Mouse (Mus musculus) embryonic facial prominence, embryonic 15.5 days (tissue): ENCODE measurements at regions not wholly inside any gene's neighbourhood (a gene's known extent, or its start where the extent isn't known, plus 50 kb on each side); places are given as distances from the start of the nearest gene placed in this dataset.

ENCODE experiments used
- ATAC-seq: fragments of 200-750 bp; cut with Nextera tagmentation; 2 replicates; pipeline ENCODE4 v1.8.0; 2017; ENCODE audit warnings: low read depth, moderate TSS enrichment; ENCODE audit not compliant: insufficient number of reproducible peaks, low FRiP score, low TSS enrichment
- H3K27ac ChIP-seq: fragments of 300-500 bp; sonication (generic); replicated peaks from 2 replicates; pipeline ENCODE4 v1.5.1; 2015; ENCODE audit warnings: mild to moderate bottlenecking, inconsistent platforms
- H3K27me3 ChIP-seq: fragments of 300-500 bp; sonication (generic); 2 replicates; pipeline ENCODE4 v1.6.1; 2015; ENCODE audit warnings: inconsistent platforms
- H3K36me3 ChIP-seq: fragments of 300-500 bp; sonication (generic); 2 replicates; pipeline ENCODE4 v1.6.1; 2015; ENCODE audit warnings: mild to moderate bottlenecking, inconsistent platforms
- H3K4me1 ChIP-seq: fragments of 300-500 bp; sonication (generic); 2 replicates; pipeline ENCODE4 v1.6.1; 2015; ENCODE audit warnings: inconsistent platforms
- H3K4me2 ChIP-seq: fragments of 300-500 bp; sonication (generic); replicated peaks from 2 replicates; pipeline ENCODE4 v1.6.1; 2015; ENCODE audit warnings: mild to moderate bottlenecking, inconsistent platforms
- H3K4me3 ChIP-seq: fragments of 300-500 bp; sonication (generic); replicated peaks from 2 replicates; pipeline ENCODE4 v1.5.1; 2015; ENCODE audit warnings: mild to moderate bottlenecking, inconsistent platforms
- H3K9ac ChIP-seq: fragments of 300-500 bp; sonication (generic); 2 replicates; pipeline ENCODE4 v1.6.1; 2015; ENCODE audit warnings: inconsistent platforms
- H3K9me3 ChIP-seq: fragments of 300-500 bp; sonication (generic); replicated peaks from 2 replicates; pipeline ENCODE4 v1.6.1; 2016; ENCODE audit warnings: inconsistent platforms
- WGBS: fragments of 180-500 bp; shearing (Covaris S2); methylation state at CpG from one replicate; pipeline ENCODE4 v1.1.7; 2015; 5-methylcytosine and 5-hydroxymethylcytosine counted together

GRCm38 (mm10) chr12:29167922-29168321, 360.3 kb upstream of the Myt1l start:
- WGBS: 72% methylated on average over 6 of the region's 6 CpGs
- H3K36me3 ChIP-seq: no peaks in the 10 kb centered on the region
- no peak overlapping the region for H3K4me2 ChIP-seq
- H3K27ac ChIP-seq: no peak overlapping the region
- no peaks in the 10 kb centered on the region for H3K4me1 ChIP-seq
- no peaks in the 10 kb centered on the region for H3K9me3 ChIP-seq
- no peak overlapping the region for H3K9ac ChIP-seq
- H3K4me3 ChIP-seq: no peak overlapping the region
- no peak for ATAC-seq
- no peaks in the 10 kb centered on the region for H3K27me3 ChIP-seq

DNA sequence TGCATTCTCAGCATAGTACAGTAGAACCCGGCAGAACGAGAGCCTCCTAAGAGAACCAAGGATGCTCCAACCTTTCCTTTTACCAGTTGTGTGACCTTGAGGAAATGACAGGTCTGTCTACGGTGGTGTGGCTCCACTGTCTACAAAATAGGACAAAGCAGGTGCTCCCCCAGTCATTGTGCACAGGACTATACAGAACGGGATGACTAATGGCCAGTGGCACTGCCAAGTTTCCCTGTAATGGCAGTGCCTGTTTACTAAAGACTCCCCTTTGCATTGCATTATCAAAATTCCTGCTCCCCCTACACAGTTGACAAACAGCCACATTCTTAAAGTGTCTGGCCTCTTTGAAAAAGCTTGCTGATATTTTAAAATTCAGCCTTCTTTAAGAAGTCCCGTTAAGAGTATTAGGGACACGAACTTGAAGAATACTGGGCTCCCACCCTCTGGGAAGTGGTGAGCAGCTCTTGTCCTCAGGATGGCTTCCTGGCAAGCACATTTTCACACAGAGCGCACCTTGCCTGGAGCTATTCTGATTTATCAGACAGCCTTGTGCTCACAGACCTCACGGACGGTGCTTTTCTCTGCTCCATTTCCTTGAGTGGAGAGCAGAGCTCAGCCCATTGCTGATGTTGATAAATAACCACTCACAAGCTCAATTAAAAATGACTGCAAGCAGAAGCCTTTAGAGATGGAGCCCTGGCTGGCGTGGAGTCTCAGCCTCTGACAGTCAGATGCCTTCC, 352.3 kb upstream of the Myt1l start:
- no peak for ATAC-seq
- H3K9me3 ChIP-seq: no peaks in the 10 kb centered on the region
- H3K27ac ChIP-seq: no peak overlapping the region
- H3K27me3 ChIP-seq: no peaks in the 10 kb centered on the region
- no peak overlapping the region for H3K9ac ChIP-seq
- no peaks in the 10 kb centered on the region for H3K36me3 ChIP-seq
- 64% methylated on average over 10 of the region's 10 CpGs for WGBS
- H3K4me1 ChIP-seq: no peaks in the 10 kb centered on the region
- H3K4me2 ChIP-seq: no peak overlapping the region
- no peak overlapping the region for H3K4me3 ChIP-seq

GRCm38 (mm10) chr12:29177145-29177544, 351.0 kb upstream of the Myt1l start:
- Histone ChIP-seq H3K4me3 (no peak overlapping the region), H3K27ac (no peak overlapping the region), H3K9me3 (no peaks in the 10 kb centered on the region), H3K4me1 (no peaks in the 10 kb centered on the region), H3K27me3 (no peaks in the 10 kb centered on the region), H3K4me2 (no peak overlapping the region), H3K9ac (no peak overlapping the region), H3K36me3 (no peaks in the 10 kb centered on the region)
- 90% methylated on average over 12 of the region's 12 CpGs for WGBS
- ATAC-seq: no peak

- no peak overlapping the region for H3K4me3 ChIP-seq
- WGBS: 76% methylated on average over 14 of the region's 14 CpGs
- H3K27ac ChIP-seq: no peak overlapping the region
- no peaks in the 10 kb centered on the region for H3K36me3 ChIP-seq
- no peaks in the 10 kb centered on the region for H3K9me3 ChIP-seq
- H3K4me1 ChIP-seq: no peaks in the 10 kb centered on the region
- no peak overlapping the region for H3K4me2 ChIP-seq
- no peak for ATAC-seq
- H3K27me3 ChIP-seq: no peaks in the 10 kb centered on the region
- no peak overlapping the region for H3K9ac ChIP-seq
These were observed 349.9 kb upstream of the Myt1l start for GRCm38 (mm10) chr12:29178168-29178895.

DNA sequence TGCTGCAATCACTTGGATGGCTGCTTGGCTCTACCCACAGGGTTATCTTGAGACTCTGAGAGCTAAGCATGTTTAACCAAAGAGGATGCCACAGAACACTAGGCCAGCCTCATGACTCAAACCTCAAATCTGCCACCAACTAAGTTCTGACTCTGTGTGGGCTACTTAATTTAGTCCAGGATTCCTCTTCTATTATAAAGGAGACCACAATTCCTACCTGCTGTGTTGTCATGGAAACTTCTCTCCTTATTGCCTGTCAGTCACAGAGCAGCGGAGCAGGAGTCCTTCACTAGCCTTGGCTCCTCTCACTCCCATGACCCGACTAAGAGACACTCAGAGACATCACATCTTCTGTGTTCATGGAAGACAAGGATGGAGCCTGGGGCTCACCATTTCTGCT, 348.8 kb upstream of the Myt1l start:
- Histone ChIP-seq H3K36me3 (no peaks in the 10 kb centered on the region), H3K9ac (no peak overlapping the region), H3K4me3 (no peak overlapping the region), H3K4me1 (no peaks in the 10 kb centered on the region), H3K27ac (no peak overlapping the region), H3K27me3 (no peaks in the 10 kb centered on the region), H3K4me2 (no peak overlapping the region), H3K9me3 (no peaks in the 10 kb centered on the region)
- no peak for ATAC-seq
- 57% methylated on average over 2 of the region's 2 CpGs for WGBS

GRCm38 (mm10) chr12:29180576-29180975, 347.6 kb upstream of the Myt1l start:
- Histone ChIP-seq H3K27me3 (no peaks in the 10 kb centered on the region), H3K4me3 (no peak overlapping the region), H3K9ac (no peak overlapping the region), H3K4me2 (no peak overlapping the region), H3K36me3 (no peaks in the 10 kb centered on the region), H3K4me1 (no peaks in the 10 kb centered on the region), H3K9me3 (no peaks in the 10 kb centered on the region), H3K27ac (no peak overlapping the region)
- 82% methylated on average over 1 of the region's 1 CpGs for WGBS
- ATAC-seq: no peak

DNA sequence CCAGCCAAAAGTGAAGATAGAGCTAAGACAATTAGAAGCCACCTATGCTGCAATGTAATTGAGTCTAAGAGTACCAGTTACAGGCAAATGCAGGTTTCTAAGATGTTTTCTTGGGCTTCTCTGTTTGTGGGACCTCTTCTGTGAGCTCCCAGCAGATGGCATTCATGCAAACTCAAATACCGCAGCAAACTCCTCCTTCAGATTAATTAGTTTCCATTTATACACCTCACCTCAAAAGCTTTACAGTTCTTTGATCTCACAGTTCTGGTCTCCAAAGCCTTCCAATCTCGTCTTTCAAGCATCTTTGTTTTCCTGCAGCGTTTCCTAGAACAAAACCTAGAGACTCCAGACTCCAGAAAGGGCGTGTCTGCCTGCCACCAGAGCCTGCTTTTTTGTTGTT, 340.6 kb upstream of the Myt1l start:
- Histone ChIP-seq H3K4me2 (no peak overlapping the region), H3K9me3 (no peaks in the 10 kb centered on the region), H3K27ac (no peak overlapping the region), H3K9ac (no peak overlapping the region), H3K4me3 (no peak overlapping the region), H3K4me1 (no peaks in the 10 kb centered on the region), H3K36me3 (no peaks in the 10 kb centered on the region), H3K27me3 (no peaks in the 10 kb centered on the region)
- WGBS: 39% methylated on average over 4 of the region's 4 CpGs
- ATAC-seq: no peak

DNA sequence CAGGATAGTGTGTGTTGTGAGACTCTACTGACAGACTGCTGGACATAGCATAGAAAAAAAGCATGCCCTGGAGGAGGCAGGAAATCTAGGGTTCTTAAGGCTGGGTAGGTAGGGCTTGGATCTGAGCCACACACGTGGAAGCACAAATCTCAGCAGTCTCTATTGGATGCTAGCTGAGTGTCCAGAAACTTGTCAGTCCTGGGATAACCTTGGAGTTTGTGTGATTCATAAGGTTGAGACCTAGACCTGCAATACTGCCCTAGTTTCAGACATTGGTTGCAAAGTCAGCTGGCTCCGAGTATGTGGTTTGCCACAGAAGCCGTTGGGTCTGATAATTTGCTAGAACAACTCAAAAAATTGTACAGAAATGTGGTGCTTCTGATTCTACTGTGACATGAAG, 335.8 kb upstream of the Myt1l start:
- Histone ChIP-seq H3K4me2 (no peak overlapping the region), H3K27ac (no peak overlapping the region), H3K9me3 (no peaks in the 10 kb centered on the region), H3K4me1 (no peaks in the 10 kb centered on the region), H3K4me3 (no peak overlapping the region), H3K27me3 (no peaks in the 10 kb centered on the region), H3K36me3 (no peaks in the 10 kb centered on the region), H3K9ac (no peak overlapping the region)
- ATAC-seq: no peak
- 68% methylated on average over 3 of the region's 3 CpGs for WGBS

GRCm38 (mm10) chr12:29211946-29212345, 316.2 kb upstream of the Myt1l start:
- no peak for ATAC-seq
- Histone ChIP-seq H3K27ac (no peak overlapping the region), H3K4me3 (no peak overlapping the region), H3K4me2 (no peak overlapping the region), H3K27me3 (no peaks in the 10 kb centered on the region), H3K4me1 (no peaks in the 10 kb centered on the region), H3K9me3 (no peaks in the 10 kb centered on the region), H3K36me3 (no peaks in the 10 kb centered on the region), H3K9ac (no peak overlapping the region)
- WGBS: 57% methylated on average over 3 of the region's 3 CpGs

- H3K4me1 ChIP-seq: no peaks in the 10 kb centered on the region
These were observed 314.6 kb upstream of the Myt1l start for GRCm38 (mm10) chr12:29213625-29214024.

DNA sequence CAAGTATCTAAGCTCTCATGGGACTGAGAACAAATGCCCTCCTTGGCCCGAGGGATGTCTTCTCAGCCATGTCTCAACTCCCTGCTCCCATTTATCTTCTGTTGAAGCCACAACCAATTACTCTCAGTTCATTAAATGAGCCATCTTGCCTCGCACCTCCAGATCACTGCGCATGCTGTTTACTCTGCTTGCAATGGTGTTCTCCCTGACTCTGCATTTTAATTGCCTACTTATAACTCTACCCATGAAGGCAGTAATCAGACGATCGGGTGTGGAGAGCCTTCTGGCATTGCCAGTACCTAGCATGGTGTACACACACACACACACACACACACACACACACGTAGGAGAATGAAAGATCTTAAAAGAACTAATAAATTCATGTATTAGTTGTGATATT, 306.1 kb upstream of the Myt1l start:
- 81% methylated on average over 6 of the region's 6 CpGs for whole genome bisulfite sequencing
- Histone ChIP-seq H3K4me3 (no peak overlapping the region), H3K36me3 (no peaks in the 10 kb centered on the region), H3K9ac (no peak overlapping the region), H3K4me1 (no peaks in the 10 kb centered on the region), H3K27ac (no peak overlapping the region), H3K4me2 (no peak overlapping the region), H3K9me3 (no peaks in the 10 kb centered on the region), H3K27me3 (no peaks in the 10 kb centered on the region)
- no peak; the same call in 1 of the 2 replicates for ATAC-seq

More at GRCm38 (mm10) chr12:29213625-29214024, 314.6 kb upstream of the Myt1l start:
- WGBS: 90% methylated on average over 1 of the region's 1 CpGs
- no peak overlapping the region for H3K4me2 ChIP-seq
- no peak overlapping the region for H3K27ac ChIP-seq
- H3K9me3 ChIP-seq: no peaks in the 10 kb centered on the region
- H3K4me3 ChIP-seq: no peak overlapping the region
- H3K36me3 ChIP-seq: no peaks in the 10 kb centered on the region
- no peak overlapping the region for H3K9ac ChIP-seq
- no peak for ATAC-seq
- no peaks in the 10 kb centered on the region for H3K27me3 ChIP-seq

DNA sequence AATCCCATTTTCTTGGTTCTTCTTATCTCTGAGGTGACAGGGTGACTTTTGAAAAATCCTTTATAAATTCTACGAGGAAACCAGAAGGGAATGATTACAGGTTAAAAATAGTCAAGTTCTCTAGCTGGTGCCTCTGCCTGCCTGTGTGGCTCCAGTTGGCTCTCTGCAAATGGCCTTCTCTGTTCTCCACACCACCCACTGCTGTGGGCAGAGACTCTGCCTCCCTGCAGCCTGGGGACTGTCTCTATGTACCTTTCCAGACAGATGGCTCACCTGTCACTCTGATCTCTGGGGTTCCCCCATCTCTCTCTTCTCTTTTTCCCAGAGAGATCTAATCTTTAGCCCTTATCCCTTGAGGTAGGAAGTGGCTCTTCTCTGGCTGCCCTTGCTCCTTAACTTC, 302.2 kb upstream of the Myt1l start:
- no peak for ATAC-seq
- WGBS: 45% methylated on average over 1 of the region's 1 CpGs
- no peaks in the 10 kb centered on the region for H3K36me3 ChIP-seq
- H3K27ac ChIP-seq: no peak overlapping the region
- H3K4me3 ChIP-seq: no peak overlapping the region
- no peaks in the 10 kb centered on the region for H3K9me3 ChIP-seq
- no peaks in the 10 kb centered on the region for H3K27me3 ChIP-seq
- no peak overlapping the region for H3K4me2 ChIP-seq
- H3K4me1 ChIP-seq: no peaks in the 10 kb centered on the region
- H3K9ac ChIP-seq: no peak overlapping the region
